Mouse (Mus musculus): ENCODE measurements at regions not wholly inside any gene's neighbourhood (a gene's known extent, or its start where the extent isn't known, plus 50 kb on each side); places are given as distances from the start of the nearest gene placed in this dataset.
A peak's percentile ranks its signal among the peaks of the same experiment; 100 is the strongest.

DNA sequence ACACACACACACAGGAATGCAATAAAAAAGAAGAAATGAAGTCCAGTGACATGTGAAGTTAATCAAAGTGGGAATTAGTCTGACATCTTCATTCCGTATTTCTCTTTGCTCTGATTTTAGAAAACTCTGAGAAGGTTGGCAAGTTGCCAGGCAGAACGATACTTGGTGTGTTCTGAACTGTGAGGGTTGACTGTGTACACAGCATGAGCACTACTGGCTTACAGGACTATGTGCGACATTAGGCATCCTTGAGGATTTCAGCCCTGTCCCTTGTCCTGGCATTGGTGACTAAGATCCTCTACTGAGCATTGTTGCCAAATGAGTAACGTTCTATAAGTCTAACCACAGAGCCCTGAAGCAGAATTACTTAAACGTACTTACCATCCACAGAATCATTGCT lies 340.7 kb downstream of the Plk2 start:
- intact Hi-C loops (cut with DNase I): no loop called here
- DNase-seq (ENCODE audit: low spot score in 2 of 2): peak; percentile 33 to 43

GRCm38 (mm10) chr13:110741576-110742206 lies 346.8 kb downstream of the Plk2 start:
- intact Hi-C loops (cut with DNase I): loop anchor here (5.0 kb wide), 2 partner anchors 69 to 114 kb away; no protein-coding TSS in a partner anchor
- peak; percentile 45 to 76 for DNase-seq (ENCODE audit: low spot score in 2 of 2)

DNA sequence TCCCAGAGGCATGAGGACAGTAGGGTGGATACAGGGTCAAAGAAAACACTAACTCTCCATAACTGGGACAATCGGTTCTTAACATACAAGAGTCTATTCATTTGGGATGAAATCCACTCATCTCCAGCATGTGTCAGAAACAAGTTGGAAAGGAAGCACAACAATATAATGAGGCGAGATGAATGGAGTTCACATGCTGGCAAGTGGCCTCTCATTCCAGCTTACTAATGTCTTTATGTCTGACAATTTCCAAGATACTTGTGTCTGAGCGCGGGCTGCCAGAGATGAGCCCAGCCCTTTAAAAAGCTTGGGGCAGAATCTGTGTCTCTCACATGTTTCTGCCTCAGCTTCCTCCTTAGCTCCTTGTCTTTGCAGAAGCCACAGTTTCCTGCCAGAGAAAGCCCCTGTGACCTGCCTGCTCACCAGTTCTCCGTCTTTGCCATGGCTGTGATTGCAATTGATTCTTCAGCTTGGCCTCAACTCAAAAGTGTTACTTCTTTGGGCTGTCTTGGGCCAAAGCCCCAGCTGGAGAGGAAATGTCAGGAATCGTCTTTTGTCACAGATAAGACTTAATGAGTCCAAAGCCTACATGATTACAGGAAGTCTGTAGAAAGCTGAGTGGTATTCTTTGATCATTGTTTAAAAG lies 352.5 kb downstream of the Plk2 start:
- intact Hi-C loops (cut with DNase I): no loop called here
- DNase-seq (ENCODE audit: low spot score in 2 of 2): no peak

- intact Hi-C loops (cut with DNase I): no loop called here
- no peak for DNase-seq (ENCODE audit: low spot score in 2 of 2)
Measured at GRCm38 (mm10) chr13:110752746-110753145, 357.9 kb downstream of the Plk2 start.

- DNase-seq (ENCODE audit: low spot score in 2 of 2): peak in 1 of 2 experiments; percentile 39
- intact Hi-C loops (cut with DNase I): no loop called here
Measured at GRCm38 (mm10) chr13:110754548-110754947, 359.7 kb downstream of the Plk2 start.

- DNase-seq (ENCODE audit: low spot score in 2 of 2): peak in 1 of 2 experiments; percentile 33
- intact Hi-C loops (cut with DNase I): no loop called here
Measured at GRCm38 (mm10) chr13:110756877-110757276, 362.0 kb downstream of the Plk2 start.

DNA sequence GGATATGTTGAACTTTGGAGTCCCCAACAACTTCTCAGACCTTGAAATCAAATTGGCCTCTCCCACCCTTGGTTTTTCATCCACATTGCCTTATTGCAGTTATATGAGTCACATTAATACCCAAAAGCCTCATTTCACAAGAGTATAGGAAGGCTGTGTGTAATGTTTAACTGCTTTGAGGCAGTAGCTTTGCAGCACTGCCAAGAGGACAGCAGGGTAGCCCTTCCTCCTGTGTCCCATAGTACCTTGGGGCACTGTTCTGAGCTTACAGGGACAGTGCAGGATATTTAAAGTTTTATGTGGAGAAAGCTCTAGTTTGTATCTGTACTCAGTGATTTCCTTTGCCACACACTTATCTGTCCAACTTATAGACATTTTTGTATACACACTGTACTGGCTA lies 374.4 kb downstream of the Plk2 start:
- intact Hi-C loops (cut with DNase I): no loop called here
- DNase-seq (ENCODE audit: low spot score in 2 of 2): no peak

DNA sequence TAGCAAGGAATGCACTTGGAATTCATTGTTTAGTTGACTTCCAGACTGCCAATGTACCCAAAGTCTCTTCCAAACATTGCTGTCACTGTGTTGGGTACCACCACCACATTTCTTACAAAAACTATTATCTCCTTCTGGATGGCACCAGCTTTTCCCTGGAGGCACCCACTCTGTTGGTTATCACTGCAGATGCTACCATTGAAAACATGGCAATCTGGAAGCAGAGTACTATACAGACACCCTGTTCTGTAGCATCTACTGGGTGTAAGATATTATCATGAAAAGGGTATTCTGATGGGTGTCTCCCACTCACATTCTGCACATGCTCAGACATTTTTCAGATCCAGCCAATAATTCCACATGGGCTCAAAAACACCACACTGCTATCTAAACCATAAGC lies 380.4 kb downstream of the Plk2 start:
- no peak for DNase-seq (ENCODE audit: low spot score in 2 of 2)
- intact Hi-C loops (cut with DNase I): no loop called here

GRCm38 (mm10) chr13:110784162-110784785 lies 389.4 kb downstream of the Plk2 start:
- intact Hi-C loops (cut with DNase I): no loop called here
- DNase-seq (ENCODE audit: low spot score in 2 of 2): peak in 1 of 2 experiments; percentile 32

DNA sequence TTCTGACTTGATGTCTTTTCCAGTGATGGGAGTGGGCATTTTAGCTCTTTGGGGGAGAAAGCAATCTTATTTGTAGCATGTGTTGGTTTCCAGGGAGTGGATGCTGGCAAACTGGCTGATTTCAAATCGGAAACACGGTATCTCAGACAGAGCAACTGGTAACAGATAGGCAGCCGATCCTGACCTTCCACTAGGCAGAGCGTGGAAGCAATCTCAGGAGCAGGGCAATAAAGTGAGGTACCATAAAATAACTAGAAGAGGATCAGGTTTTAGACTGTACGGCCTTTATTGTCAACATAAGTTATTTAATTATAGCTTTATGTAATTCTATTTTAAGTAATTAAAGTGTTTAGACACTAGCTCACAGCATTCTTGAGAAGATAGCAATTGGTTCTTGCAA lies 390.0 kb downstream of the Plk2 start:
- intact Hi-C loops (cut with DNase I): no loop called here
- no peak for DNase-seq (ENCODE audit: low spot score in 2 of 2)

- DNase-seq (ENCODE audit: low spot score in 2 of 2): no peak
- intact Hi-C loops (cut with DNase I): no loop called here
Measured at GRCm38 (mm10) chr13:110798313-110798712, 403.5 kb downstream of the Plk2 start.

- intact Hi-C loops (cut with DNase I): no loop called here
- no peak for DNase-seq (ENCODE audit: low spot score in 2 of 2)
Measured at GRCm38 (mm10) chr13:110802841-110803240, 408.0 kb downstream of the Plk2 start.

DNA sequence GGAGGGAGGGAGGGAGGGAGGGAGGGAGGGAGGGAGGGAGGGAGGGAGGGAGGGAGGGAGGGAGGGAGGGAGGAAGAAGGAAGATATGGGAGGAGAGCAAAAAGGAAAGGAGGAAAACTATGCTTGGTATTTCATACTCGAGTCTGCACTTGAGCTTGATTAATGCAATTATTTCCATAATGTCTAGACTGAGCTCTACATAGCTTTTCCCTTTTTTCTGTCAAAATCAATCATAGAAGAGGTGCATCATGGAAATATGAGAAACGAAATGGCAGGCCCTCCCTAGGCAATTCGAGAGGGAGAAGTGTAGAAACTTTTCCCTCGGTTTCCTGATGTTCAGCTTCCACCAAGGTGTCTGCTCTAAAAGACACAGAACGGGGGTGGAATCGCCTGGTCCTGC lies 417.6 kb downstream of the Plk2 start:
- no peak for DNase-seq (ENCODE audit: low spot score in 2 of 2)
- intact Hi-C loops (cut with DNase I): no loop called here

DNA sequence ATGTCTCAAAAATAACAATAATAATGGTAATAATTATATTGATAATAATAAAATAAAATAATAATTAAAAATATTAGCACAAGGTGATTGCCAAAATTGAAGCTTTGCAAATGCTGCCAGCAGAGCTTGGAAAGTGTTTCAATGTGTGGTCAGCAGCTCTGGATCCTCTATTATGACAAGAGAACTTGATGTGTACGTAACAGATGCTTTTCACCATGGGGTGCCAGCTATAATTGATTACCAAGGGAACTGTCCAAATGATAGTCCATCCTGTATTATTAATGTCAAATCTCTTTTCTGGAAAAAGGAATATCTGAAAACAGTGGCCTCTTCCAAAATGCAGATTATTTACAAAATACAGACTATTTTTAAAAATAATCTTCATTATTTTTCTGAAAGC lies 419.2 kb downstream of the Plk2 start:
- no peak for DNase-seq (ENCODE audit: low spot score in 2 of 2)
- intact Hi-C loops (cut with DNase I): no loop called here

DNA sequence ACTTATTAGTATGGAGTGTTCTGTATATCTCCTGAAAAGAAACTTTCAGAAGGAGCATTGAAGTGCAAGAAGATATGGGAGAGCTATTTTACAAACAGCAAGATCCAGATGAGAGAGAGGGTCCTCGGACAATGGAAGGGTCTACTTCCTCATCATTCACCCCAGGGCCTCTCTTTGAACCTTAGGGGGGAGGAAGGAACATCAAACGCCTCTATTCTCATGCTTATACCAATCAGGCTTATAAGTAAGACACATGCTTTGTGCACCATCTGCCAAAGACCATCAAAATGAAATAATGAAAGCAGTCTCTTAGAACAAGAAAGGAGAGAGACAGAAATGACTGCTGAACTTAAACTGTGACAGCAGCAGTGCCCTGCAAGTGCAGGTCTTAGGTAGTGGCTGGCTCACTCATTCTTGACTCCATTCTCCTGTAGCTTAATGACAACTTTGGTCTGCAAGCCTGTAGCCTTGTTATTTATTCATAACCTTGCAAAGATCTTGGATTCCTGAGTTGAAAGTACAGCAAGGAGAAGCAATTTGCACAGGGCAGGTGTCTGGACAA lies 424.5 kb downstream of the Plk2 start:
- no peak for DNase-seq (ENCODE audit: low spot score in 2 of 2)
- intact Hi-C loops (cut with DNase I): no loop called here

DNA sequence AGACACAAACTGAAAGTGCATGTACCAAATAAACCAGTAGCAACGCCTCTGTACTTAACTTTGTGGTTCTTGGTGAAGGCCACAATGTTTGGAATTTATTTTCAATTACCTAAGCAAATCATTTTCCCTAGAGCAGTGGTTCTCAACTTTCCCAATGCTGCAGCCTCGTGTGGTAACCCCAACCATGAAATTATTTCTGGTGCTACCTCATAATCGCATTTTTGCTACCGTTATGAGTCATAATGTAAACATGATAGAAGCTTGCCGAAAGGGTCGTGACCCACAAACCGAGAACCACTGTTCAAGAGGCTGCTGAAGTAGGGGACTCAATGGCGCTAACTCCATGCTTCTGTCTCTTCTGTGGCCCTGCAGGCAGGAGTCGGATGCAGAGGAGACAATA lies 429.9 kb upstream of the Actbl2 start:
- DNase-seq (ENCODE audit: low spot score in 2 of 2): no peak
- intact Hi-C loops (cut with DNase I): no loop called here

DNA sequence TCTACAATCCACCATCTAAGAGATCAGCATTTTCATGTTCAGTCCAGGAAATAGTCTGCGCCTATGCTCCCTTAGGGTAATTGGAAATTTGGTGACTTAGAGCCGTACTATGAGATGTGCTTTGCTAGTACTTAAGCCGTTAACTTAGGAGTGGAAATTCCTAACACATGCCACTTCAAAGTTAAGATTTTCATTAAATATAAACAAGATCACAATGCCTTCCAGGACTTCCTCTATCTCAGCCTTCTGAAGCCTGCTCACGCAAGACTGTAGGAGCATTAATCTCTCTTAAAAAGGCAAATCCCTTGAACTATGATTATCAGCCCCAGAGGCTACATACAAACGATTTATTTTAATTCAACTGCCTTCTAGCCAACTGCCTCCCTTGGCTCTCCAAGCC lies 422.4 kb upstream of the Actbl2 start:
- intact Hi-C loops (cut with DNase I): no loop called here

GRCm38 (mm10) chr13:110836936-110837335 lies 417.9 kb upstream of the Actbl2 start:
- intact Hi-C loops (cut with DNase I): no loop called here
- no peak for DNase-seq (ENCODE audit: low spot score in 2 of 2)

More for the DNA sequence above, 422.4 kb upstream of the Actbl2 start:
- DNase-seq (ENCODE audit: low spot score in 2 of 2): no peak

DNA sequence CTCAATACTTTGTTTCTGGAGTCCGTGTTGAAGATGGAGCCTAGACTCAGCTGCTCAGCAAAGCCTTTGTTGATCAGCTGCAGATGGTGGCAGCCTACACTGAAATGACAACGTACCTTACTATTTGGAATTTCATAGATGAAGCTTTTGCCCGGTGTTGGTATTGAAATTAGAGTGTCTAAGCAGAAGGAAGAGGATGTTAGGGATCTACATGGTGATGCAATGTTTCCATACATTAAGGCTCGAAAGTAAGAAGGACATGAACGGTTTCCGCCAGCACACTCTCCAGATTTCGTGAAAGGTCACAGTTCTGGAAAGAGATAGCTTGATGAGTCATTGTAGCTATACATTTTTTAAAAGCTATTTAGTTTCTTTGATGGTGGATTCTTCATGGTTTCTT lies 412.9 kb upstream of the Actbl2 start:
- peak in 1 of 2 experiments; percentile 62 for DNase-seq (ENCODE audit: low spot score in 2 of 2)
- intact Hi-C loops (cut with DNase I): loop anchor here (10.0 kb wide), 1 partner anchor 217 kb away; no protein-coding TSS in a partner anchor

DNA sequence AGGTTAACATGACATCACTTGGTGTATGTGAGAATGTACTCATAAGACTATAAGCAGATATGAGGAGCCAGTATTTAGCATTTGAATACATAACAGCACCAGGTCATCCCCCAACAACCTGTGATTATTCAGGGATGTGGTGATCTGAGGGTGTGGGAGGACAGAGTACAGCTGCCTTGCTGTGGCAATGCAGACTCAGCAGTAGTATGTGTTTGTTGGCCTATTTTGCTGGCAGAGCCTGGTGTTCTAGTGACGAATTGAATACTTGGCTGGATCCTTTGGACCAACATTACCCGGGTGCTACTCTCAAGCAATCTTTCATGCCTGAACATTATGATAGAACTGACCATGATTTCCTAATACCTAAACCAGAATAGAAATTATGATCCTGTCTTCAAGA lies 409.1 kb upstream of the Actbl2 start:
- DNase-seq (ENCODE audit: low spot score in 2 of 2): peak in 1 of 2 experiments; percentile 38
- intact Hi-C loops (cut with DNase I): loop anchor here (10.0 kb wide), 1 partner anchor 221 kb away; no protein-coding TSS in a partner anchor

Data from left cerebral cortex, postnatal 25 days (tissue).